In the genomic region with DNA sequence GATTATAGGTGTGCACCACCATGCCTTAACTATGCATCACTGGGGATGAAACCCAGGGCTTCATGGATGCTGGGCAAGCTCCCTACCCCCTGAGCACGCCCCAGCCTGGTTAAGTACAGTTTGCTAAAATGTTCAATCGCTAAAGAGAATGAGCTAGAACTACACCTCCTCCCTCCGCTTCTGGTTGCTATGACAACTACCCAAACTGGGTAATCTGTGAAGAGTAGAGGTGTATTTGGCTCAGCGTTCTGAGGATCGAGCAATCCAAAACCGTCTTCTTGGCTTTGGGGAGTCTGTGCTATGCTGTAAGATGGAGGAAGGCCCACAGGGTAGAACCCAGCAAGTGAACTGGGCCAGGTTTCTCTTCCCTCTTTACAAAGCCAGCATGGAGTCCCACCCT, we compare ENCODE assay signal across 19 mouse cellular contexts.
DNase-seq lines count a peak whose midpoint lies in the region; ATAC-seq and TF ChIP-seq lines count a peak whose summit lies in the region.
"Had no signal": no experiment of that assay in that cellular context is flagged by ENCODE, and none has a peak within 500 bp of the region (broad histone marks: within the 10 kb centered on the region; RNA-seq: fewer than 3 reads in every experiment).

No protein-coding gene starts in this region.

- ATAC-seq in frontal cortex, adult (ENCODE audit: low TSS enrichment) = peak; percentile 82
- ATAC-seq in erythroblast, adult 5-6 weeks (replicated peaks; ENCODE audit: low FRiP score, poor library complexity, severe bottlenecking) = no peak
- ATAC-seq: intestine, postnatal 0 days; lung, postnatal 0 days had no signal

- peak overlapping the region; percentile 82 for H3K27ac ChIP-seq in left cerebral cortex, adult 2 months
- H3K27ac ChIP-seq: hindbrain, embryonic 14.5 days; kidney, postnatal 0 days; liver, embryonic 14.5 days had no signal

- intact Hi-C loops in left cerebral cortex, postnatal 4 days (cut with DNase I) = no loop called here
- intact Hi-C loops in left cerebral cortex, adult 2 months (cut with DNase I) = loop anchor here (5.0 kb wide), 1 partner anchor 52 kb away; no protein-coding TSS in a partner anchor

- no peak for TF ChIP-seq CTCF in left cerebral cortex, adult 2 months (IDR thresholded peaks at IDR 0.05)

- no peak overlapping the region for H3K4me3 ChIP-seq in left cerebral cortex, adult 2 months
- H3K4me3 ChIP-seq: megakaryocyte, embryonic 14.5 days had no signal

- DNase-seq in left cerebral cortex, adult 11 months (ENCODE audit: low spot score) = peak; percentile 58
- no peak for DNase-seq in left cerebral cortex, postnatal 4 days
- peak; percentile 35 to 37 for DNase-seq in left cerebral cortex, adult 2 months (ENCODE audit: extremely low spot score in 1 of 2, low spot score in 2 of 2)
- DNase-seq in right cerebral cortex, postnatal 25 days = peak; percentile 53
- DNase-seq in adrenal gland, postnatal 36 days = no peak
- no peak for DNase-seq in gastrocnemius, adult 18-20 months (ENCODE audit: low spot score)
- DNase-seq: adrenal gland, postnatal 10 days; cerebellum, adult 8-10 months; embryo, embryonic 11 days; heart, adult 18-20 months; thymus, postnatal 14 days had no signal

Comparison
In these comparisons a context has a peak if more than half of its experiments do, and no peak if none do; other contexts are left out.
1. DNase-seq: peak in left cerebral cortex, adult 11 months (single experiment), left cerebral cortex, adult 2 months (2 of 2) and right cerebral cortex, postnatal 25 days (single experiment); none in left cerebral cortex, postnatal 4 days (single experiment), adrenal gland, postnatal 36 days (0 of 2) and gastrocnemius, adult 18-20 months (single experiment).